Mouse (Mus musculus): ENCODE measurements around the gene Fgfr1op.
"Not testable (repeated sequence)": the region's sequence is repeated elsewhere in the genome, so short reads cannot be mapped to it uniquely, and the experiment has no call there.

Fgfr1op gene

GRCm38 (mm10) chr17:8164701-8165607, at the start of gene Fgfr1op:
Fgfr1op (plus strand) TSS chr17:8165501.
- DNase-seq = peak in 1 of 2 experiments; percentile 66

- peak in 1 of 2 experiments; percentile 1 for DNase-seq
Observed at GRCm38 (mm10) chr17:8116378-8116777, 48.9 kb upstream of the Fgfr1op start.

GRCm38 (mm10) chr17:8116928-8117327, 48.4 kb upstream of the Fgfr1op start:
- not testable (repeated sequence) for DNase-seq

GRCm38 (mm10) chr17:8122974-8123373, 42.3 kb upstream of the Fgfr1op start:
- DNase-seq = not testable (repeated sequence)

- DNase-seq = not testable (repeated sequence)
Observed at GRCm38 (mm10) chr17:8124586-8124985, 40.7 kb upstream of the Fgfr1op start.

GRCm38 (mm10) chr17:8128326-8128993, 36.8 kb upstream of the Fgfr1op start:
- DNase-seq = peak in 1 of 2 experiments; percentile 44

- peak in 1 of 2 experiments; percentile 12 for DNase-seq
Observed at GRCm38 (mm10) chr17:8129578-8129977, 35.7 kb upstream of the Fgfr1op start.

GRCm38 (mm10) chr17:8130849-8131248, 34.5 kb upstream of the Fgfr1op start:
- not testable (repeated sequence) for DNase-seq

GRCm38 (mm10) chr17:8138116-8138515, 27.2 kb upstream of the Fgfr1op start:
- DNase-seq = not testable (repeated sequence)

GRCm38 (mm10) chr17:8140210-8140609, 25.1 kb upstream of the Fgfr1op start:
- not testable (repeated sequence) for DNase-seq

GRCm38 (mm10) chr17:8143802-8144673, 21.3 kb upstream of the Fgfr1op start:
- DNase-seq = not testable (repeated sequence)

- DNase-seq = not testable (repeated sequence)
Observed at GRCm38 (mm10) chr17:8146931-8147330, 18.4 kb upstream of the Fgfr1op start.

GRCm38 (mm10) chr17:8147439-8148316, 17.6 kb upstream of the Fgfr1op start, which contains the start of the genes Gm49673 and Rnaset2a:
Gm49673 (minus strand) TSS chr17:8147788.
Rnaset2a (minus strand) TSS chr17:8148097.
- peak; percentile 24 to 34 for DNase-seq

GRCm38 (mm10) chr17:8155010-8155409, 10.3 kb upstream of the Fgfr1op start:
- not testable (repeated sequence) for DNase-seq

- not testable (repeated sequence) for DNase-seq
Observed at GRCm38 (mm10) chr17:8155982-8156381, 9.3 kb upstream of the Fgfr1op start.

- not testable (repeated sequence) for DNase-seq
Observed at GRCm38 (mm10) chr17:8158627-8159026, 6.7 kb upstream of the Fgfr1op start.

GRCm38 (mm10) chr17:8160969-8161368, 4.3 kb upstream of the Fgfr1op start:
- DNase-seq = peak; percentile 65 to 72

GRCm38 (mm10) chr17:8165608-8165945, 276 bp downstream of the Fgfr1op start:
- peak; percentile 41 to 53 for DNase-seq

GRCm38 (mm10) chr17:8165977-8166376, 676 bp downstream of the Fgfr1op start:
- DNase-seq = not testable (repeated sequence)

GRCm38 (mm10) chr17:8166454-8166853, 1.2 kb downstream of the Fgfr1op start:
- DNase-seq = not testable (repeated sequence)

- DNase-seq = peak; percentile 60 to 71
Observed at GRCm38 (mm10) chr17:8167436-8167835, 2.1 kb downstream of the Fgfr1op start.
